Mouse (Mus musculus) spleen, adult 12 weeks (tissue): ENCODE data around the gene Mpv17.

Experiments used
- DNase-seq: peaks from one replicate; pipeline ENCODE4 v3.0.0; 2022; ENCODE audit warnings: low spot score

Gene Mpv17

DNA sequence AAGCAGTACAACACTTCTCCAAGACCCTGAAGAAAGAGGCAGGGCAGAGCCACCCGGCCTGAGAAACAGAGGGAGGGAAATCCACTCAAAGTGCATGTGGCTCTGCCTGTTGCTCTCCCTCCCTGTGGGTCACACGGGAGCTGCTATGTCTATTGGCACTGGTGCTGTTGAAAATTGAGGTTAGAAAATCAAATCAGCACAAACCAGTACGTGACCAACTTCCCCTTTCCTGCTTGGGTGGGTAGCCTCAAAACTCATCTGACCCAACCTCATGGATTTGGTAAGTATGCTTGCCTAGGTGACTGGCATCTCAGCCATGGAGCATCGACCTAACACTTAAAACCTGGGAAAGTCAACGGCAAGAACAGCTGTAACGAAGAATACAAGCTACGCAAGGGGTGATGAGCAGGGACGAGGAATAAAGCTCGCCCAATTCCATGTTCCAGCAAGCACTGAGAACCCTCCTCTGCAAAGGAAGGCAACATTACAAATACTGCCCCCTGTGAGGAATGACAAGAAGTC, 48.2 kb downstream of the Mpv17 start, which contains the start of gene Dnajc5g:
Gene Dnajc5g (plus strand): TSS at position 472 of the 522 bp plus-strand sequence.
- no peak for DNase-seq

- no peak for DNase-seq
Measured at GRCm38 (mm10) chr5:31095711-31096480, 58.2 kb downstream of the Mpv17 start.

DNA sequence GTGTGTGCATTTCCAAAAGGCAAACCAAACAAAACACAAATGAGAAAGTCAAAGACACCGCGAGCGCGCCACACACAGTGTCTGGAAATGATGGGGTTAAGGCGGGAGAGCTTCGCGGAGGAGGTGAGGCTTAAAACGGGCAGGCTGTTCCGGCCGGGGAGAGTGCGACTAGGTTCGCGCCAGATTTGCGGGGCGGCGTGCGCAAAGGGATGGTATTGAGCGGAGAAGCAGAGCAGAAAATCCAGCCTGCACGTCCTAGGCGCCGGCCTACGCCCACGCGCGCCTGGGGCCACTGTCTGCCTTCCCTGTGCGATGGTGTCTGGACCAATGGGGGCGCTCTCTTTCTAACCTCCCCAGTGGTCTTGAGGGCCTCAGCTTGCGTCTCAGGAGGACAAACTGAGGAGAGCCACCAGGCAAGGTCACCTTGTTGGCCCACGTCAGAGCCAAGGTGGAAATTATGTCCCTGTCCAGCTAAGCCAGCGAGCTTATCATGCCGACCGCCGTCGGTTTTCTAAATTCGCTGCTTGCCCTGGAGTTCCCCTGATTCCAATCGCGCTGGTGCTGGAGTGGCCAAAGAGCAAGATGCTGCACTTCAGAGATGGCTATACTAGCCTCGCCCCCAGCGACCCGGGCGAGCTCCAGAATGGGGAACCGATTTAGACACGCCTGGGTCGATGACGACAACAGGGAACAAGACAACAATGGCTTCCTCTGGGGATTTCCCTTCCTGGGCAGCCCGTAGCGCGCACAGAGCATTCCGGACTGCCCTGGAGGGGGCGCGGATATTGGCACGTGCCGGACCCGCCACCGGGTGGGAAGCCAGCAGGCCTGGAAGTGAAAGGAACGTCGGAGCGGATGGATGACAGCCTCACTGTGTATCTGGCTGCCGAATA, 59.0 kb downstream of the Mpv17 start:
- DNase-seq = peak; percentile 19

DNA sequence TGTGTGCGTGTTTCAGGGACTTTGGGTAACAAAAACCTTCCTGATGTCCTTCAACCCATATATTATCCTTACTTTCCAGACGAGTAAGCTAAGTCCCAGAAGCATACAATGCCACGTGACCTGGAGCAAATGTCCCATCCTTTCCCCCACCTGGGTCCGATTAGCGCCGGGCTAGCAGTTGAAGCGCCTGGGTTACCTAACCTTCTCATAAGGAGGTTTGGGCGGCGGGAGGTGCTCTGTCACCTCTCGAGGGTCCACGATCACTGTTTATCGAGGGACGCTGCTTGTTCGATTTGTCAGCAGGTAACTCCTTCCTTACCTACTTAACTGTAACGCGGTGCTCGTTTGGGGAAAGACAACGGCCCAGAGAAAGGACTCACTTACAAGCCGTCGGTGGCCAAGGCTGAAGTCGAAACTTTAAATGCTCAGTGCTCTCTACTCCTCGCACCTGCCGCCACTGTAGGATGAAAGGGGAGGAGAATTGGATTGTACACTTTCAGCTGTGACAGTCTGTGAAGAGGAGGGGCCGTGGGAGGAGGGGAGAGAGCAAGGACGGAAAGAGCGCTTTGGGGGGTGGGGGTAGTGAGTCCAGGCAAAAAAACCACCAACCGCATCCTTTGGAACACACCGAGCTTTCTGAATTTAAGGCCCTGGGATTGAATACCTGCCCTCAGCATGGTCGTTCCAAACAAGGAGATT, 59.8 kb downstream of the Mpv17 start:
- DNase-seq = no peak

GRCm38 (mm10) chr5:31093151-31094041, 60.7 kb downstream of the Mpv17 start:
- no peak for DNase-seq

- no peak for DNase-seq
Measured at GRCm38 (mm10) chr5:31092231-31092975, 61.6 kb downstream of the Mpv17 start.
